Mouse (Mus musculus): ENCODE measurements around the gene Syndig1.
A peak's percentile ranks its signal among the peaks of the same experiment; 100 is the strongest.

Gene Syndig1

GRCm38 (mm10) chr2:149873346-149873745, 44.3 kb downstream of the Syndig1 start:
- DNase-seq (ENCODE audit: low spot score): no peak

DNA sequence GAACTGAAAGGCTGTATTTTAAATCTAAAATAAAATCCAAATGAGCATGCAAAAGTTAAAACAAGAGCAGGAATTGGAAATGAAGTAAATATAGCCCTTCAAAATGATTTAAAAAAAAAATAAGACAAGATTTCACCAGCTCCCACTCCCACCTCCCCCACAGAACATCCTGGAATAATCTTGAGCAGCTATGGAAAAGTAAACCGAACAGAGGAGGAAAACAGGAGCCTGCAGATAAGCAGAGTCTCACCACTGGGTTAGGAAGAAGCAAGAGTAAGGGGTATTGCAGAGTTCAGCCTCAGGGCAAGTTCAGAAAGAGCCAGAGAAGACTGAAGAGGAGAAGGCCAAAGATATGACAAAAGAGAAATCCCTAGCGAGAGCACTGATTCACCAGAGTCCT, 48.9 kb downstream of the Syndig1 start:
- no peak for DNase-seq (ENCODE audit: low spot score)

DNA sequence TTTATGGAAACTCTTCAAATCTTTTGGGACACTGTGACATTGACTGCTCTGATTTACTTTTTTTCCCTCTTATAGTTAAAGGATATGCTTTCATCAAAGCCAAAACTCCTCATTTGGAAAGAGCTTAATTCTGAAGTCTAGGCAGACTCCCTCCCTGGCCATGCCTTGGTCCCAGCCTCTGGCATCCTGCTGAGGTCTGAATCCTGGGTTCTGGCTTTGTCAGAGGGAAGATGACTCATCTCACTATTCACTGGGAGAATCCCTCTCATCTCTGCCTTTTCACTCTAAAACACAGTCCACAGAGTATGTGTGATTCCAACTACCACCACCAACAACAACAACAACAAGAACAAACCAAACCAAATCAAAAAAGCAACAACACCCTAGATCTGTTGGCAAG, 58.6 kb downstream of the Syndig1 start:
- no peak for DNase-seq (ENCODE audit: low spot score)

- no peak for DNase-seq (ENCODE audit: low spot score)
These were observed 62.6 kb downstream of the Syndig1 start for GRCm38 (mm10) chr2:149891647-149892046.

- no peak for DNase-seq (ENCODE audit: low spot score)
These were observed 67.3 kb downstream of the Syndig1 start for GRCm38 (mm10) chr2:149896337-149896736.

GRCm38 (mm10) chr2:149899615-149900014, 70.6 kb downstream of the Syndig1 start:
- no peak for DNase-seq (ENCODE audit: low spot score)

DNA sequence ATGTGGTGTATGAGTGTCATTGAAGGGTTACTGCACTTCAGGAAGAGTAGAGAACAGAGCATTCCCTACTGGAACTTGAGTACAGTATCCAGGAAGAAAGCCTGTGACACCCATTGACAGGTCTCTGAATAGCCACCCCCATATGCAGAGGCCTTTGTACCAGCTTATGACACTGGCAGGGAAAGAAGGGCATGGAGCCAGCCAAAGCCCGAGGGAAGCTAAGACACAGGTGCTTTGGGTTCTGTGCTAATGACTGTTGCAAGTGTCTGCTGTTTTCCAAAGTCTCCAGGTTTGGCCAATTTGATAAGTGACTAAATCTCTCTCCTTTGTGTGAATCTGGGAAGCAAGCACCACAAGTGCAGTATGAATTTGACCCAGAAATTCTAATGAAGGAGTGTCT, 71.6 kb downstream of the Syndig1 start:
- DNase-seq (ENCODE audit: low spot score): no peak

DNA sequence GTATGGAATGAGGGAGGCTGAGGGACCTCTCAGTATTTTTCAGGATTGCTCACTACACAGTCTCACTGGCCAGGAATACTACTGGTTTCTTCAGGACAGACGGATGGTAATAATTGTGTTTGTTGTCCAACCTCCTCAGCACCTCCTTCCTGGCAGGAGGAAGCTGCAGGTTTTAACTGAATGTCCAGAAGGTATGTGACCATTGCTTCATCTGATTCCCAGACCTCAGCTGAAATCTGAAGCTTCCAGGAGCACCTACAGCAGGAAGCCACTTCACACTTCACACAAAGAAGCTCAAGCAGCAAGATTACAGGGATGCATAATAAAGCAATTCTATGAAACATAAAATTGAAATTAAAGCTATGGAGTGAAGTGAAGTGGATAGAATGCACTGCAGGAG, 75.4 kb downstream of the Syndig1 start:
- no peak for DNase-seq (ENCODE audit: low spot score)

- no peak for DNase-seq (ENCODE audit: low spot score)
These were observed 77.7 kb downstream of the Syndig1 start for GRCm38 (mm10) chr2:149906694-149907093.

- no peak for DNase-seq (ENCODE audit: low spot score)
These were observed 88.2 kb downstream of the Syndig1 start for GRCm38 (mm10) chr2:149917162-149917561.

- no peak for DNase-seq (ENCODE audit: low spot score)
These were observed 94.5 kb downstream of the Syndig1 start for GRCm38 (mm10) chr2:149923561-149923960.

DNA sequence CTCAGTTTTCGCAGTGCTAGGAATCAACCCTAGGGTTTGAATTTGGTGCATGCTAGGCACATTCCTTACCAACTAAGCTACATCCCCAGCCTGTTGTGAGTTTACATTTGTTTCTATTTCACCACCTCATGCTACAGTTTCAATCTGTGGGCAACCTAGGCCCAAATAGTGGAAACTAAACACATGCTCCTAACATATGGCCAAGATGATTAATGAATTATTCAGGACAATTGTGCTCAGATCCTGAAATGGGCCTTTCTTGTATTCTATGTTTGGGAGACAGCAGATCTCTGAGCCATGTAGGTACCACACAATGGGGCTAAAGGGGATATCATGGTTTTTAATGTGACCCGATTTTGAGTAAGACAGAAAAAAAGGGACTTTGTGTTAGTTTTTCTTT, 96.9 kb downstream of the Syndig1 start:
- DNase-seq (ENCODE audit: low spot score): no peak

GRCm38 (mm10) chr2:149927001-149927400, 98.0 kb downstream of the Syndig1 start:
- DNase-seq (ENCODE audit: low spot score): no peak

- DNase-seq (ENCODE audit: low spot score): no peak
These were observed 98.5 kb downstream of the Syndig1 start for GRCm38 (mm10) chr2:149927481-149927880.

DNA sequence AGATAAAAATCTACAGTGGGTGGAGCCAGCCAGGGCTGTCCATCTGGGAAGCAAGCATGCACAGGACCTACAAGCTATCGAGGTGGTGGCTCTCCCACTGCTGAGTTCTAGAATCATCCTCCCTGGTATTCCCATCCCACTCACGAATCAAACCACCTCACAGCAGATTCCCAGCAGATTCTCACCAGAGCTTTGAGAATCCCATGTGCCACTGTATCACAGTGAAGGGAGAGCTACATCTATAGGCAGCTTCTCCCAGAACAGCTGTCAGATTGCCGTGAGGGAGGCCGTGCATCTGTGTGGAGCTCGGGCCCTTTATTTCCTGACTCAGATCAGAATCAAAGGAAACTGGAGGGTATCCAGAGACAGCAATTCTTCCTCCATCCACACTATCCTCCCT, 101.0 kb downstream of the Syndig1 start:
- DNase-seq (ENCODE audit: low spot score): no peak

GRCm38 (mm10) chr2:149931111-149931510, 102.1 kb downstream of the Syndig1 start:
- no peak for DNase-seq (ENCODE audit: low spot score)

- DNase-seq (ENCODE audit: low spot score): no peak
These were observed 103.1 kb downstream of the Syndig1 start for GRCm38 (mm10) chr2:149932095-149932494.

- peak; percentile 26 for DNase-seq (ENCODE audit: low spot score)
These were observed 104.4 kb downstream of the Syndig1 start for GRCm38 (mm10) chr2:149933247-149933898.

GRCm38 (mm10) chr2:149934139-149934538, 105.1 kb downstream of the Syndig1 start:
- DNase-seq (ENCODE audit: low spot score): no peak

DNA sequence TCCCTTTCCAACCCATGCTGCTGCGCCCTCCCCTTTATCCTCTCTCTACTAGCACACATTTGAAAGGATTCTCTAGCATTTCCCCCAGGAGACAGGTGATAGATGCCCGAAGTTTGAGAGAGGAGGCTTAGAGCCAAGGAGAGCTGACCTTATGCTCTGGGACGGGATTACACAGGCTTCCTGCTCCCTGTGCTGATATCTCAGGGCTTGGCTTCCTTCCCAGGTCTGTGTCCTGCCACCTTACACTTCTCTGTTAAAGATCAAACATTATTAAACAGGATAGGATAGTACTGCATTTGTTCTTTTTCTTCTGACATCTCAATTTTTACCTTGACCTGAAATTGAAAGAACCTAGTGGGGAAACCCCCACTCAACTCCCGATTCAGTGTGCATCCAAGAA, 109.8 kb downstream of the Syndig1 start:
- DNase-seq (ENCODE audit: low spot score): no peak

DNA sequence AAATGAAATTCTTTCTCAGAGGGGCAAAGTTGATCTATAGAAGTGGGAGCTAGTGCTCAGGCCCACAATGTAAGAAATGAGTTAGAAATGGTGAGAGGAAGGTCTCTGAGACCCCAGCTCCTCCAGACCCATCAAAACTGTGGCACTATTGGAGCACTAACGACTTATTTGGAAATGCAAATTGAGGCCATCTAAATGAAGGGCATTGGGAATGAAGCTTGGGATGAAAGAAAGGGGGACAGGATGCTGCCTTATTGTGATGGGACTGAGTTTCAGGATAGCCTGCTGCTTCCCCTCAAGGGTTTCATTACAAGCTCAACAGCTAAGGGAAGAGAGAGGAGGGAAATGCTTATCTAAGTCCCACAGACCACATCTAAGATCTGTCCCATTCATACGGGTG, 110.6 kb downstream of the Syndig1 start:
- DNase-seq (ENCODE audit: low spot score): no peak

- no peak for DNase-seq (ENCODE audit: low spot score)
These were observed 121.6 kb downstream of the Syndig1 start for GRCm38 (mm10) chr2:149950641-149951040.

DNA sequence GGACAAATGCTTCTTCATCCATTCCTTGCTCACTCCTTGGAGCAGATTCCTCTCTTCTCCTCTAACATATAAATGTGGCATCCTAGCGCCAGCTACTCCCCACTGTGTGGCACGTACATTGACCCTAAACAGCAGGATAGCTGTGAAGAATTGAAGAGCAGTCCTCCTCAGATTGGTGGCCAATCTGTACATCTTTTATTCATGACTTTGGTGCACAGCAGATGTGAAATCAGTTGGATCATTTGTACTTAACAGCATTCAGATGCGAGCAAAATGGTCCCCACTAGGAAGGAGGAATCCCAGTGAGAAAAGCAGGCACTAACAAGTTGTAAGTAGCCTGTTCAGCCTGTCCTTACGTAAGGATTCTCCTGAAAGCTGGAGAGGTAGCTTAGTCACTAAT, 142.0 kb downstream of the Syndig1 start:
- DNase-seq (ENCODE audit: low spot score): no peak

- no peak for DNase-seq (ENCODE audit: low spot score)
These were observed 144.6 kb downstream of the Syndig1 start for GRCm38 (mm10) chr2:149973583-149973982.

GRCm38 (mm10) chr2:149980419-149980818, 151.4 kb downstream of the Syndig1 start:
- DNase-seq (ENCODE audit: low spot score): no peak
